Mouse (Mus musculus) lung, embryonic 15.5 days (tissue): ENCODE measurements at regions not wholly inside any gene's neighbourhood (a gene's known extent, or its start where the extent isn't known, plus 50 kb on each side); places are given as distances from the start of the nearest gene placed in this dataset.

Experiments used
- ATAC-seq: fragments of 200-750 bp; cut with Nextera tagmentation; 2 replicates; pipeline ENCODE4 v1.8.0; 2017; ENCODE audit warnings: moderate number of reproducible peaks, borderline replicate concordance; ENCODE audit not compliant: low FRiP score, low TSS enrichment; ENCODE audit errors: extremely low read depth
- H3K27ac ChIP-seq: fragments of 300-500 bp; sonication (generic); 2 replicates; pipeline ENCODE4 v1.5.1; 2015; ENCODE audit warnings: moderate library complexity, mild to moderate bottlenecking, inconsistent platforms
- H3K27me3 ChIP-seq: fragments of 300-500 bp; sonication (generic); 2 replicates; pipeline ENCODE4 v1.6.1; 2015; ENCODE audit warnings: inconsistent platforms
- H3K36me3 ChIP-seq: fragments of 300-500 bp; sonication (generic); 2 replicates; pipeline ENCODE4 v1.6.1; 2015; ENCODE audit warnings: inconsistent platforms
- H3K4me1 ChIP-seq: fragments of 300-500 bp; sonication (generic); 2 replicates; pipeline ENCODE4 v1.6.1; 2015; ENCODE audit warnings: inconsistent platforms
- H3K4me2 ChIP-seq: fragments of 300-500 bp; sonication (generic); 2 replicates; pipeline ENCODE4 v1.6.1; 2015; ENCODE audit warnings: inconsistent platforms, mild to moderate bottlenecking, moderate library complexity
- H3K4me3 ChIP-seq: fragments of 300-500 bp; sonication (generic); 2 replicates; pipeline ENCODE4 v1.5.1; 2015; ENCODE audit warnings: mild to moderate bottlenecking, inconsistent platforms
- H3K9ac ChIP-seq: fragments of 300-500 bp; sonication (generic); 2 replicates; pipeline ENCODE4 v1.6.1; 2015; ENCODE audit warnings: inconsistent platforms
- H3K9me3 ChIP-seq: fragments of 300-500 bp; sonication (generic); 2 replicates; pipeline ENCODE4 v1.6.1; 2016; ENCODE audit warnings: inconsistent platforms
- WGBS: fragments of 180-500 bp; shearing (Covaris S2); methylation state at CpG from one replicate; pipeline ENCODE4 v1.1.7; 2015; 5-methylcytosine and 5-hydroxymethylcytosine counted together

- no peak overlapping the region for H3K4me2 ChIP-seq
- 83% methylated on average over 4 of the region's 4 CpGs for WGBS
- H3K9ac ChIP-seq, result no peak overlapping the region
- no peaks in the 10 kb centered on the region for H3K4me1 ChIP-seq
- no peaks in the 10 kb centered on the region for H3K27me3 ChIP-seq
- no peak overlapping the region for H3K27ac ChIP-seq
- no peak for ATAC-seq
- no peak overlapping the region for H3K4me3 ChIP-seq
- no peaks in the 10 kb centered on the region for H3K9me3 ChIP-seq
- no peaks in the 10 kb centered on the region for H3K36me3 ChIP-seq
Observed at GRCm38 (mm10) chr3:147080768-147081448, 228.7 kb downstream of the Ttll7 start.

DNA sequence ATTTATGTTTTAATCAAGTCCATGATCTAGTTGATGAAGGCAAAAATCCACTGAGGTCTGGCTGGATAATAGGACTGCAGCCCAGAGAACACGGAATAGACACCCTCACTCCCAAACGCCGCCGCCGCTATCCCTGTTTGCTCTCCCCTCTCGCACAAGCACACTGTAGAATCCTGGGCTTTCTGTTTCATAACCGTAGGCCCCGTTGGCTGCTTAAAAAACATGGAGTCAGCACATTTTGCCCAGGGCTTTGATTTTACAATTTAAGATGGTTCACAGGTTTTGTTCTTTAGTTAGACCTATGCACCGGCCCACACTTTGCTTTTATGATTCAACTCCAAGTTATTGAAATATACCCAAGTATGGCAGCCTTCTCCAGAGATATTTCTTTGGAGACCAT, 229.6 kb downstream of the Ttll7 start:
- no peak overlapping the region for H3K9ac ChIP-seq
- H3K4me2 ChIP-seq, result no peak overlapping the region
- no peaks in the 10 kb centered on the region for H3K27me3 ChIP-seq
- no peak overlapping the region for H3K4me3 ChIP-seq
- no peak for ATAC-seq
- no peaks in the 10 kb centered on the region for H3K36me3 ChIP-seq
- no peaks in the 10 kb centered on the region for H3K9me3 ChIP-seq
- H3K4me1 ChIP-seq, result no peaks in the 10 kb centered on the region
- 93% methylated on average over 9 of the region's 9 CpGs for WGBS
- no peak overlapping the region for H3K27ac ChIP-seq

GRCm38 (mm10) chr3:147082255-147082943, 230.2 kb downstream of the Ttll7 start:
- H3K27me3 ChIP-seq, result no peaks in the 10 kb centered on the region
- H3K36me3 ChIP-seq, result no peaks in the 10 kb centered on the region
- H3K4me1 ChIP-seq, result no peaks in the 10 kb centered on the region
- no peak overlapping the region for H3K4me3 ChIP-seq
- no peaks in the 10 kb centered on the region for H3K9me3 ChIP-seq
- H3K27ac ChIP-seq, result no peak overlapping the region
- 57% methylated on average over 7 of the region's 7 CpGs for WGBS
- no peak for ATAC-seq
- H3K9ac ChIP-seq, result no peak overlapping the region
- no peak overlapping the region for H3K4me2 ChIP-seq

GRCm38 (mm10) chr3:147083374-147083773, 231.2 kb downstream of the Ttll7 start:
- Histone ChIP-seq H3K4me1 (no peaks in the 10 kb centered on the region), H3K9ac (no peak overlapping the region), H3K36me3 (no peaks in the 10 kb centered on the region), H3K9me3 (no peaks in the 10 kb centered on the region), H3K27ac (no peak overlapping the region), H3K27me3 (no peaks in the 10 kb centered on the region), H3K4me2 (no peak overlapping the region), H3K4me3 (no peak overlapping the region)
- WGBS, result 70% methylated on average over 11 of the region's 11 CpGs
- ATAC-seq, result no peak

- no peak overlapping the region for H3K27ac ChIP-seq
- no peaks in the 10 kb centered on the region for H3K9me3 ChIP-seq
- no peak for ATAC-seq
- no peak overlapping the region for H3K9ac ChIP-seq
- WGBS, result 87% methylated on average over 4 of the region's 4 CpGs
- no peak overlapping the region for H3K4me2 ChIP-seq
- H3K4me1 ChIP-seq, result no peaks in the 10 kb centered on the region
- H3K4me3 ChIP-seq, result no peak overlapping the region
- no peaks in the 10 kb centered on the region for H3K27me3 ChIP-seq
- no peaks in the 10 kb centered on the region for H3K36me3 ChIP-seq
Observed at GRCm38 (mm10) chr3:147083823-147084222, 231.7 kb downstream of the Ttll7 start.

GRCm38 (mm10) chr3:147084624-147085189, 232.5 kb downstream of the Ttll7 start:
- Histone ChIP-seq H3K4me1 (no peaks in the 10 kb centered on the region), H3K36me3 (no peaks in the 10 kb centered on the region), H3K4me3 (no peak overlapping the region), H3K4me2 (no peak overlapping the region), H3K27ac (no peak overlapping the region), H3K9ac (no peak overlapping the region), H3K27me3 (no peaks in the 10 kb centered on the region), H3K9me3 (no peaks in the 10 kb centered on the region)
- WGBS, result 73% methylated on average over 9 of the region's 9 CpGs
- no peak for ATAC-seq

- Histone ChIP-seq H3K4me3 (no peak overlapping the region), H3K9me3 (no peaks in the 10 kb centered on the region), H3K27ac (no peak overlapping the region), H3K36me3 (no peaks in the 10 kb centered on the region), H3K9ac (no peak overlapping the region), H3K4me2 (no peak overlapping the region), H3K4me1 (no peaks in the 10 kb centered on the region), H3K27me3 (no peaks in the 10 kb centered on the region)
- no peak for ATAC-seq
- 72% methylated on average over 6 of the region's 6 CpGs for WGBS
Observed at GRCm38 (mm10) chr3:147088171-147088570, 236.0 kb downstream of the Ttll7 start.

DNA sequence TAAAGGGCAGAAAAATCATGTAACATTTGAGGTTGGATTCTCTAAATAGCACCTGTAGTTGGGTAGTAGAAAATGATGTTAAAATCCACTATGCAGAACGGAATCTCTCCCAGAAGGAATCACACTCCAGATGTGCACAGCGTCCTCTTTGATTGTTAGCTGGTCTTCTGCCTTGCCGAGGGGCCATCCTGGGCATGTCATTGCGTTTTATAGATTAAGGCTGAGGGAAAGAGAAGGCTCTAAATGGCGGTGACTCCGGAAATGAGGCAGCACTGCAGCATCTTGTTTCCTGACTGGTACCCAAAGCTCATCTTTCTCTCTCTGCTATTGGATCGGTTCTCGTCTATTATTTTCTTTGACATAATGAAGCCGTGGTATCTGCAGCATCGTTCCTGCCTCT, 237.5 kb downstream of the Ttll7 start:
- Histone ChIP-seq H3K4me1 (no peaks in the 10 kb centered on the region), H3K36me3 (no peaks in the 10 kb centered on the region), H3K27ac (no peak overlapping the region), H3K9me3 (no peaks in the 10 kb centered on the region), H3K4me3 (no peak overlapping the region), H3K27me3 (no peaks in the 10 kb centered on the region), H3K9ac (no peak overlapping the region), H3K4me2 (no peak overlapping the region)
- ATAC-seq, result no peak
- 64% methylated on average over 10 of the region's 10 CpGs for WGBS

GRCm38 (mm10) chr3:147092188-147093075, 240.3 kb downstream of the Ttll7 start:
- no peak for ATAC-seq
- no peaks in the 10 kb centered on the region for H3K36me3 ChIP-seq
- no peak overlapping the region for H3K9ac ChIP-seq
- H3K27me3 ChIP-seq, result no peaks in the 10 kb centered on the region
- no peak overlapping the region for H3K27ac ChIP-seq
- no peak overlapping the region for H3K4me2 ChIP-seq
- 64% methylated on average over 8 of the region's 8 CpGs for WGBS
- H3K4me1 ChIP-seq, result no peaks in the 10 kb centered on the region
- no peaks in the 10 kb centered on the region for H3K9me3 ChIP-seq
- no peak overlapping the region for H3K4me3 ChIP-seq

DNA sequence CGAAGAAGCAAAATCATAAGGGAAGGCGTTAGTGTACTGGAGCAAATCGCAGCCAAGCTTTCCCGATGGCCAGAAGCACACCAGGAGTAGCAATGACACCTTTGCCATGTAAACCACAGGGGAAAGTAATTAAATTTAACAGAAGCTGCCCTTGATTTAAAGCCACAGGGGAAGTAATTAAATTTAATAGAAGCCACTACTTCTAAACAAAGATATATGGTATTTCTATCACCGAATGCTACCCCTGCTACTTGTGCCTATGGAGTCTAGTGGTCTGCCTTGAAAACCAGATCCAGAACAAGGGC, 240.9 kb downstream of the Ttll7 start:
- no peak for ATAC-seq
- Histone ChIP-seq H3K36me3 (no peaks in the 10 kb centered on the region), H3K9me3 (no peaks in the 10 kb centered on the region), H3K4me2 (no peak overlapping the region), H3K4me1 (peaks cover 2% of the 10 kb centered on the region; the same call in 1 of the 2 replicates), H3K27ac (no peak overlapping the region), H3K4me3 (no peak overlapping the region), H3K27me3 (no peaks in the 10 kb centered on the region), H3K9ac (no peak overlapping the region)
- WGBS, result 92% methylated on average over 5 of the region's 5 CpGs

GRCm38 (mm10) chr3:147096179-147096578, 244.0 kb downstream of the Ttll7 start:
- no peak overlapping the region for H3K4me3 ChIP-seq

More at GRCm38 (mm10) chr3:147096179-147096578, 244.0 kb downstream of the Ttll7 start:
- WGBS, result 44% methylated on average over 9 of the region's 9 CpGs
- H3K9ac ChIP-seq, result no peak overlapping the region
- H3K9me3 ChIP-seq, result no peaks in the 10 kb centered on the region
- H3K36me3 ChIP-seq, result no peaks in the 10 kb centered on the region
- no peaks in the 10 kb centered on the region for H3K27me3 ChIP-seq
- peaks cover 5% of the 10 kb centered on the region; the same call in 1 of the 2 replicates for H3K4me1 ChIP-seq
- H3K27ac ChIP-seq, result no peak overlapping the region
- H3K4me2 ChIP-seq, result no peak overlapping the region
- ATAC-seq, result no peak
